Mouse (Mus musculus) lung, embryonic 15.5 days (tissue): ENCODE results near the gene Wnt7b. TPM values are rescaled to one million over a fixed set of nuclear protein-coding genes. Genes with fewer than 3 reads are reported as not detected.
A peak's percentile ranks its signal among the peaks of the same experiment; 100 is the strongest.

Experiments
- ATAC-seq: fragments of 200-750 bp; cut with Nextera tagmentation; 2 replicates; pipeline ENCODE4 v1.8.0; 2017; ENCODE audit warnings: moderate number of reproducible peaks, borderline replicate concordance; ENCODE audit not compliant: low FRiP score, low TSS enrichment; ENCODE audit errors: extremely low read depth
- H3K27ac ChIP-seq: fragments of 300-500 bp; sonication (generic); 2 replicates; pipeline ENCODE4 v1.5.1; 2015; ENCODE audit warnings: moderate library complexity, mild to moderate bottlenecking, inconsistent platforms
- H3K27me3 ChIP-seq: fragments of 300-500 bp; sonication (generic); 2 replicates; pipeline ENCODE4 v1.6.1; 2015; ENCODE audit warnings: inconsistent platforms
- H3K36me3 ChIP-seq: fragments of 300-500 bp; sonication (generic); 2 replicates; pipeline ENCODE4 v1.6.1; 2015; ENCODE audit warnings: inconsistent platforms
- H3K4me1 ChIP-seq: fragments of 300-500 bp; sonication (generic); 2 replicates; pipeline ENCODE4 v1.6.1; 2015; ENCODE audit warnings: inconsistent platforms
- H3K4me2 ChIP-seq: fragments of 300-500 bp; sonication (generic); 2 replicates; pipeline ENCODE4 v1.6.1; 2015; ENCODE audit warnings: inconsistent platforms, mild to moderate bottlenecking, moderate library complexity
- H3K4me3 ChIP-seq: fragments of 300-500 bp; sonication (generic); 2 replicates; pipeline ENCODE4 v1.5.1; 2015; ENCODE audit warnings: mild to moderate bottlenecking, inconsistent platforms
- H3K9ac ChIP-seq: fragments of 300-500 bp; sonication (generic); 2 replicates; pipeline ENCODE4 v1.6.1; 2015; ENCODE audit warnings: inconsistent platforms
- H3K9me3 ChIP-seq: fragments of 300-500 bp; sonication (generic); 2 replicates; pipeline ENCODE4 v1.6.1; 2016; ENCODE audit warnings: inconsistent platforms
- WGBS: fragments of 180-500 bp; shearing (Covaris S2); methylation state at CpG from one replicate; pipeline ENCODE4 v1.1.7; 2015; 5-methylcytosine and 5-hydroxymethylcytosine counted together
- polyA plus RNA-seq: library from polyadenylated mRNA; unstranded; fragments of >200 nt; fragmentation: Nextera tagmentation; extraction: Ambion mirVana; gene quantifications from 2 replicates; pipeline ENCODE4 v1.2.1, GENCODE M21; 2015

Wnt7b gene
- polyA plus RNA-seq, 1 experiment from 2014 or later, result 56.5 TPM

GRCm38 (mm10) chr15:85564034-85564769 is 18.1 kb downstream of the Wnt7b start:
- WGBS, result 62% methylated on average over 13 of the region's 13 CpGs
- Histone ChIP-seq H3K4me2 (no peak overlapping the region), H3K36me3 (no peaks in the 10 kb centered on the region; the same call in 1 of the 2 replicates), H3K9ac (no peak overlapping the region), H3K27ac (no peak overlapping the region), H3K4me1 (peaks cover 48% of the 10 kb centered on the region), H3K4me3 (no peak overlapping the region), H3K27me3 (no peaks in the 10 kb centered on the region), H3K9me3 (no peaks in the 10 kb centered on the region)
- ATAC-seq, result no peak

DNA sequence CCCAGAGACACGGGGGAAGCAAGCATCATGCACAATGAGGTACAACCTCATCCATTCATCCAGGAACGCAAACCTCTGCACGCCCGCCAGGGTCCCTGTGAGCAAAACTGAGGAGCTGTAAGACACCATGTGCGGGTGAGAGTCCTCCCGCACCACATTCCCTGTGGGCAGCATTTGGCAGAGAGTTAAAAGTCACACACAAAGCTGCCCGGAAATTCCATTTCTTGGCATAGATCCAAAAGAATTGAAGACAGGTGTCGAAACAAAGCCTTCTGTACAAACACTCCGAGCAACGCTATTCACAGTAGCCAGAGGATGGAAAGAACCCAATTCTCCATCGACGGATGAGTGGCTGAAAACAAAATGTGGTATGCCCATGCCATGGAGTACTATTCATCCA is 20.3 kb downstream of the Wnt7b start:
- no peaks in the 10 kb centered on the region for H3K27me3 ChIP-seq
- no peak for ATAC-seq
- H3K36me3 ChIP-seq, result no peaks in the 10 kb centered on the region; the same call in 1 of the 2 replicates
- H3K4me2 ChIP-seq, result no peak overlapping the region
- no peak overlapping the region for H3K27ac ChIP-seq
- H3K9me3 ChIP-seq, result no peaks in the 10 kb centered on the region
- H3K9ac ChIP-seq, result no peak overlapping the region
- no peak overlapping the region for H3K4me3 ChIP-seq
- H3K4me1 ChIP-seq, result peaks cover 26% of the 10 kb centered on the region
- WGBS, result 62% methylated on average over 12 of the region's 12 CpGs

DNA sequence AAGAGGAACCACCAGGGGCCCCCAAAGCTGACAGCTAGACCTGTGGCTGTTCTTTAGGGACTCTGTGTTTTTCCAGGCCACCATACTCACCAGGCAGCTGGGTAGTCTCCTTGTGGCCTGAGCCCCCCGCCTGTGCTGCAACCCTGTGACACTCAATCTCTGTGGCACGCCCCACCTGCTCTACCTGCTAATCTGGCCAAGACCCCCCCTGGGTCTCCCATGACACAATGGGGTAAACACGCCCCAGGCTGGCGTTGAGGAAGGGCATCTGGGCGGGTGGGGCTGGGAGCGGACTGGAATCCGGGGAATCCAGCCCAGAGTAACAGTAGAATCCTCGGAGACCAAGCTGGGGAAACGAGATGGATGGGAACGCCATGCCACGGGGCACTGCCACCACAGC is 21.4 kb downstream of the Wnt7b start:
- no peaks in the 10 kb centered on the region; the same call in 1 of the 2 replicates for H3K36me3 ChIP-seq
- H3K27me3 ChIP-seq, result no peaks in the 10 kb centered on the region
- no peak overlapping the region for H3K27ac ChIP-seq
- H3K4me2 ChIP-seq, result no peak overlapping the region
- 45% methylated on average over 11 of the region's 11 CpGs for WGBS
- ATAC-seq, result no peak
- no peaks in the 10 kb centered on the region for H3K9me3 ChIP-seq
- H3K4me1 ChIP-seq, result peaks cover 18% of the 10 kb centered on the region
- H3K9ac ChIP-seq, result no peak overlapping the region
- H3K4me3 ChIP-seq, result no peak overlapping the region

DNA sequence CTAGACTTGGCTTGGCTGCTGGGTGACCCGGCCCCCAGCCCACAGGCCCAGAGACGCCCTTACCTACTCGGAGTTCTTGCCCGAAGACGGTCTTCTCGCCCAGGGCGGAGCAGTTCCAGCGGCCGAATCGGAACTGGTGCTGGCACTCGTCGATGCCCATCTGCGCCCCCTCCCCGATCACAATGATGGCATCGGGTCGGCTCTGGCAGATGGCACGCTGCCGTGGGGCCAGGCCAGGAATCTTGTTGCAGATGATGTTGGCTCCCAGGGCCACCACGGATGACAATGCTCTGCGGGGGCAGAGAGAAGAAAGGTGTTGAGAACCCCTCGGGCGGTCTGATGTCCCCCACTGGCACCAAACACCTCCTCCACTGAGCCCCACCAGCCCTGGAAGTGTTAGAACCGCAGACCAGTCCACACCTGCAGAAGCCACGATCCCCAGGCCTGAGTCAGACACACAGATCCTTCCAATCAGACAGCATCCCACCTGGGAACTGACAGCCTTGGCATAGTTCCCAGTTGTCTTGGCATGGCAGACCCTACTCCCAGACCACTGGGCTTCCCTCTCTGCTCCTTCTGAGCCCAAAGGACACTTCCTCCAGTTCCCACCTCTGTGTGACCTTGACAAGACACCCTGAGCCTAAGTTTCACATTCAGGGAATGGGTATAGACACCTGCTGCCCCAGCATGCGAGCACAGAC is 23.3 kb downstream of the Wnt7b start:
- ATAC-seq, result no peak
- Histone ChIP-seq H3K27me3 (no peaks in the 10 kb centered on the region), H3K9ac (no peak overlapping the region), H3K36me3 (no peaks in the 10 kb centered on the region), H3K4me1 (peaks cover 15% of the 10 kb centered on the region), H3K9me3 (no peaks in the 10 kb centered on the region), H3K27ac (no peak overlapping the region), H3K4me2 (no peak overlapping the region), H3K4me3 (no peak overlapping the region)
- WGBS, result 85% methylated on average over 25 of the region's 25 CpGs

GRCm38 (mm10) chr15:85555799-85556198 is 26.5 kb downstream of the Wnt7b start:
- ATAC-seq, result no peak
- no peak overlapping the region for H3K4me3 ChIP-seq
- no peak overlapping the region for H3K27ac ChIP-seq
- H3K36me3 ChIP-seq, result no peaks in the 10 kb centered on the region
- no peaks in the 10 kb centered on the region for H3K27me3 ChIP-seq
- peaks cover 10% of the 10 kb centered on the region for H3K4me1 ChIP-seq
- no peaks in the 10 kb centered on the region for H3K9me3 ChIP-seq
- H3K9ac ChIP-seq, result no peak overlapping the region
- H3K4me2 ChIP-seq, result no peak overlapping the region
- 46% methylated on average over 10 of the region's 10 CpGs for WGBS

DNA sequence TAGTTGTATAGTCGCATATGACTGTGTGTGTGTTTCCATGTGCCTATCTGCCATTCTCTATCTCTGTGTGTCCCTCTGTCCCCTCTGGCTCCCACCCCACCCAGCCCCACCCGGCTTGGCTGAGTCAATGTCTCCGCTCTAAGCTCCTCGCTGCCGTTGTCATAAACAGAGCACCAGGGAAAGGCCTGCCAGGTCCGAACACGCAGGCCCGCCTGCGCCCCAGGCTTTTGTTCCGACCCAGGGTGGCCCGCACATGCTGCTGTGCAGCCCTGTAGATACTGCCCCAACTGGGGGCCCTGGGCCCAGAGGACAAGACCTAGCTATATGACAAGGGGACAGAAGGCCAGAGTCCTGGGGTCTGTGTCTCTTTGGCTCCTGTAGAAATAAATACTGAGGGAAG is 28.9 kb downstream of the Wnt7b start:
- Histone ChIP-seq H3K4me2 (no peak overlapping the region), H3K9ac (no peak overlapping the region), H3K4me3 (no peak overlapping the region), H3K27ac (no peak overlapping the region), H3K36me3 (no peaks in the 10 kb centered on the region), H3K9me3 (no peaks in the 10 kb centered on the region), H3K27me3 (no peaks in the 10 kb centered on the region), H3K4me1 (peaks cover 9% of the 10 kb centered on the region; the same call in 1 of the 2 replicates)
- WGBS, result 74% methylated on average over 11 of the region's 11 CpGs
- no peak for ATAC-seq

GRCm38 (mm10) chr15:85546500-85546899 is 35.8 kb downstream of the Wnt7b start:
- 61% methylated on average over 4 of the region's 4 CpGs for WGBS
- H3K4me2 ChIP-seq, result no peak overlapping the region
- H3K9me3 ChIP-seq, result no peaks in the 10 kb centered on the region
- no peaks in the 10 kb centered on the region for H3K27me3 ChIP-seq
- ATAC-seq, result no peak
- no peaks in the 10 kb centered on the region for H3K4me1 ChIP-seq
- H3K9ac ChIP-seq, result no peak overlapping the region
- no peak overlapping the region for H3K4me3 ChIP-seq
- no peak overlapping the region for H3K27ac ChIP-seq
- H3K36me3 ChIP-seq, result no peaks in the 10 kb centered on the region

DNA sequence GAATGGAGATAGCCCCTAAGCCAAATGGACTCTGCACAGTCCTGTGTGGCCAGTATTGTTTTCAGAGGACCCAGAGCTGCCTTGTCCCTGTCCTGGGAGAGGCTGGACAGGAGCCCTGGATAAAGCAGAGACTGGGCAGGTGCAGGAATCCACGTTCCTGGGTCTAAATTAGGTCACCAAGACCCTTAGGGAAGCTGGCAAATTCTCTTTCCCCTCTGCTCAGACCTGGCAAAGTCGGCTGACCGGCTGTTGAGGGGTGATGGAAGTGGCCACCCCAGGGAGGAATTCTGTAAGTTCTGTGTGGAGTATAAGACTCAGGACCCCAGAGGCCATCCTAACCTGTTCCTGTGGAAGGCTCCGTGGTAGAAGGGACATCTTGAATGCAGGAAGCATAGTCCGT is 36.9 kb downstream of the Wnt7b start:
- Histone ChIP-seq H3K27me3 (no peaks in the 10 kb centered on the region), H3K4me2 (no peak overlapping the region), H3K4me3 (no peak overlapping the region), H3K27ac (no peak overlapping the region), H3K9me3 (no peaks in the 10 kb centered on the region), H3K4me1 (no peaks in the 10 kb centered on the region), H3K36me3 (no peaks in the 10 kb centered on the region), H3K9ac (no peak overlapping the region)
- 69% methylated on average over 5 of the region's 5 CpGs for WGBS
- ATAC-seq, result no peak

GRCm38 (mm10) chr15:85538170-85538569 is 44.1 kb downstream of the Wnt7b start:
- Histone ChIP-seq H3K27ac (no peak overlapping the region; the same call in 1 of the 2 replicates), H3K9ac (no peak overlapping the region), H3K4me1 (peaks cover 28% of the 10 kb centered on the region), H3K36me3 (no peaks in the 10 kb centered on the region), H3K4me2 (no peak overlapping the region), H3K27me3 (no peaks in the 10 kb centered on the region), H3K9me3 (no peaks in the 10 kb centered on the region), H3K4me3 (no peak overlapping the region)
- WGBS, result 44% methylated on average over 11 of the region's 11 CpGs
- ATAC-seq, result no peak

- peaks cover 28% of the 10 kb centered on the region for H3K4me1 ChIP-seq
- 76% methylated on average over 25 of the region's 25 CpGs for WGBS
Observed at GRCm38 (mm10) chr15:85537151-85537550, 45.1 kb downstream of the Wnt7b start.

DNA sequence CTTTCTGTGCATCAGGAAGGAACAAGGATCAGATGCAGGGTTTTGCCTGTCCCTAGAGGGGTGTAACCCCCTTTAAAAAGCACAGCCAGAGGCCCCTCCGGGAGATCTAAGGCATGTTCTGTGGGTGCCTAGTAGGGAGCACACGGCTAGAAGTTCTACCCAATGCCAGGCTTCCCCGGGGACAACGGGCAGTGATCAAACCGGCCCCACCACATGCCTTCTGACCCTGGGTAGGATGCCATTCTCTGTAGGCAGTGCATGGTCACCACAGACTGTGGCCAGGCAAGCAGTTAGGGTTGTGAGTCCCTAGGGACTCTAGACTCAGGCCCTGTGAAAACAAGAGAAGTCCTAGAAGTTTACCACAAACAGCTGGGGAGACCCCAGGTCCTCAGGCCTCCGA is 47.6 kb downstream of the Wnt7b start:
- WGBS, result 62% methylated on average over 6 of the region's 6 CpGs
- Histone ChIP-seq H3K4me2 (no peak overlapping the region), H3K36me3 (no peaks in the 10 kb centered on the region), H3K27me3 (no peaks in the 10 kb centered on the region), H3K4me3 (no peak overlapping the region), H3K9me3 (no peaks in the 10 kb centered on the region), H3K4me1 (peaks cover 38% of the 10 kb centered on the region), H3K27ac (peak overlapping the region; percentile 63), H3K9ac (no peak overlapping the region)
- ATAC-seq, result no peak

More at GRCm38 (mm10) chr15:85537151-85537550, 45.1 kb downstream of the Wnt7b start:
- Histone ChIP-seq H3K4me2 (no peak overlapping the region), H3K36me3 (no peaks in the 10 kb centered on the region), H3K4me3 (no peak overlapping the region), H3K9ac (no peak overlapping the region), H3K27ac (no peak overlapping the region), H3K9me3 (no peaks in the 10 kb centered on the region), H3K27me3 (no peaks in the 10 kb centered on the region)
- ATAC-seq, result no peak

GRCm38 (mm10) chr15:85534215-85534614 is 48.1 kb downstream of the Wnt7b start:
- H3K4me3 ChIP-seq, result no peak overlapping the region
- WGBS, result 48% methylated on average over 8 of the region's 8 CpGs
- peak overlapping the region; percentile 63 for H3K27ac ChIP-seq
- peak; percentile 58; the same call in 1 of the 2 replicates for ATAC-seq
- no peaks in the 10 kb centered on the region for H3K9me3 ChIP-seq
- no peaks in the 10 kb centered on the region for H3K27me3 ChIP-seq
- no peak overlapping the region for H3K4me2 ChIP-seq
- peaks cover 38% of the 10 kb centered on the region for H3K4me1 ChIP-seq
- no peak overlapping the region for H3K9ac ChIP-seq
- H3K36me3 ChIP-seq, result no peaks in the 10 kb centered on the region
